Mouse (Mus musculus) forebrain, embryonic 14.5 days (tissue): ENCODE measurements around the gene Nrxn1. TPM values are rescaled to one million over a fixed set of nuclear protein-coding genes. Genes with fewer than 3 reads are reported as not detected.

Experiments used
- ATAC-seq: fragments of 200-750 bp; cut with Nextera tagmentation; 2 replicates; pipeline ENCODE4 v1.8.0; 2017; ENCODE audit warnings: mild to moderate bottlenecking, moderate library complexity
- DNase-seq: peaks from one replicate; pipeline ENCODE4 v3.0.0-alpha.2; 2015; ENCODE audit warnings: low spot score
- H3K27ac ChIP-seq: fragments of 300-500 bp; sonication (generic); 2 replicates; pipeline ENCODE4 v1.5.1; 2014; ENCODE audit warnings: low read depth, mild to moderate bottlenecking, control low read depth, low read length, moderate library complexity
- H3K27me3 ChIP-seq: fragments of 300-500 bp; sonication (generic); replicated peaks from 2 replicates; pipeline ENCODE4 v1.6.1; 2014; ENCODE audit warnings: low read length, control low read depth, mixed read lengths; ENCODE audit not compliant: control insufficient read depth, insufficient read depth
- H3K36me3 ChIP-seq: fragments of 300-500 bp; sonication (generic); 2 replicates; pipeline ENCODE4 v1.6.1; 2014; ENCODE audit warnings: low read length, control low read depth; ENCODE audit not compliant: control insufficient read depth, insufficient read depth
- H3K4me1 ChIP-seq: fragments of 300-500 bp; sonication (generic); 2 replicates; pipeline ENCODE4 v1.6.1; 2014; ENCODE audit warnings: antibody characterized with exemption, low read length, control low read depth; ENCODE audit not compliant: control insufficient read depth, insufficient read depth
- H3K4me2 ChIP-seq: fragments of 300-500 bp; sonication (generic); 2 replicates; pipeline ENCODE4 v1.6.1; 2014; ENCODE audit warnings: mild to moderate bottlenecking, control low read depth, low read length
- H3K4me3 ChIP-seq: fragments of 300-500 bp; sonication (generic); 2 replicates; pipeline ENCODE4 v1.5.1; 2014; ENCODE audit warnings: low read depth, low read length, control low read depth
- H3K9ac ChIP-seq: fragments of 300-500 bp; sonication (generic); 2 replicates; pipeline ENCODE4 v1.6.1; 2014; ENCODE audit warnings: mild to moderate bottlenecking, low read length, control low read depth, moderate library complexity
- H3K9me3 ChIP-seq: fragments of 300-500 bp; sonication (generic); replicated peaks from 2 replicates; pipeline ENCODE4 v1.6.1; 2016; ENCODE audit warnings: low read length, control low read depth, mixed read lengths; ENCODE audit not compliant: control insufficient read depth
- WGBS: fragments of 180-500 bp; shearing (Covaris S2); extraction: QIAGEN DNeasy Blood & Tissue Kit; methylation state at CpG from one replicate; pipeline ENCODE4 v1.1.7; 2014; 5-methylcytosine and 5-hydroxymethylcytosine counted together
- polyA plus RNA-seq: library from polyadenylated mRNA; unstranded; fragments of >200 nt; fragmentation: Nextera tagmentation; extraction: Ambion mirVana; gene quantifications from 2 replicates; pipeline ENCODE4 v1.2.1, GENCODE M21; 2014

Gene Nrxn1
- polyA plus RNA-seq, 1 experiment from 2014 or later = 69.8 TPM

GRCm38 (mm10) chr17:90999667-91000154, 93.2 kb downstream of the Nrxn1 start:
- Histone ChIP-seq H3K9me3 (no peaks in the 10 kb centered on the region), H3K27me3 (no peaks in the 10 kb centered on the region), H3K4me3 (no peak overlapping the region), H3K36me3 (no peaks in the 10 kb centered on the region), H3K4me1 (peaks cover 7% of the 10 kb centered on the region), H3K9ac (no peak overlapping the region), H3K27ac (no peak overlapping the region), H3K4me2 (no peak overlapping the region)
- DNase-seq (peak; percentile 6), ATAC-seq (0 out of 2 replicates have a peak, but pooled peaks have one; percentile 42)
- WGBS = 51% methylated on average over 4 of the region's 4 CpGs

- no peak overlapping the region for H3K27ac ChIP-seq
- DNase-seq (no peak), ATAC-seq (no peak)
- no peaks in the 10 kb centered on the region for H3K9me3 ChIP-seq
- WGBS = 67% methylated on average over 1 of the region's 1 CpGs
- no peak overlapping the region for H3K9ac ChIP-seq
- no peak overlapping the region for H3K4me3 ChIP-seq
- H3K27me3 ChIP-seq = no peaks in the 10 kb centered on the region
- H3K4me1 ChIP-seq = peaks cover 7% of the 10 kb centered on the region
- no peaks in the 10 kb centered on the region for H3K36me3 ChIP-seq
- H3K4me2 ChIP-seq = no peak overlapping the region
These were observed 95.2 kb downstream of the Nrxn1 start for GRCm38 (mm10) chr17:90997714-90998113.

GRCm38 (mm10) chr17:90995436-90995835, 97.4 kb downstream of the Nrxn1 start:
- H3K4me1 ChIP-seq = peaks cover 7% of the 10 kb centered on the region
- 0% methylated on average over 1 of the region's 1 CpGs for WGBS
- no peak overlapping the region for H3K4me3 ChIP-seq
- H3K9me3 ChIP-seq = no peaks in the 10 kb centered on the region
- no peak overlapping the region for H3K4me2 ChIP-seq
- H3K36me3 ChIP-seq = no peaks in the 10 kb centered on the region
- DNase-seq (peak; percentile 18), ATAC-seq (no peak)
- H3K9ac ChIP-seq = no peak overlapping the region
- no peaks in the 10 kb centered on the region for H3K27me3 ChIP-seq
- H3K27ac ChIP-seq = no peak overlapping the region

- no peak overlapping the region for H3K27ac ChIP-seq
- ATAC-seq (no peak), DNase-seq (no peak)
- no peak overlapping the region for H3K4me3 ChIP-seq
- no peaks in the 10 kb centered on the region for H3K36me3 ChIP-seq
- H3K4me2 ChIP-seq = no peak overlapping the region
- WGBS = 71% methylated on average over 1 of the region's 1 CpGs
- no peaks in the 10 kb centered on the region for H3K9me3 ChIP-seq
- H3K4me1 ChIP-seq = peaks cover 5% of the 10 kb centered on the region
- H3K9ac ChIP-seq = no peak overlapping the region
- no peaks in the 10 kb centered on the region for H3K27me3 ChIP-seq
These were observed 98.6 kb downstream of the Nrxn1 start for GRCm38 (mm10) chr17:90994247-90994646.

GRCm38 (mm10) chr17:90990747-90991146, 102.1 kb downstream of the Nrxn1 start:
- H3K27me3 ChIP-seq = no peaks in the 10 kb centered on the region
- ATAC-seq (no peak), DNase-seq (no peak)
- WGBS = 83% methylated on average over 2 of the region's 2 CpGs
- no peaks in the 10 kb centered on the region for H3K9me3 ChIP-seq
- H3K4me1 ChIP-seq = peaks cover 5% of the 10 kb centered on the region
- H3K36me3 ChIP-seq = no peaks in the 10 kb centered on the region
- H3K4me2 ChIP-seq = no peak overlapping the region
- no peak overlapping the region for H3K4me3 ChIP-seq
- no peak overlapping the region for H3K27ac ChIP-seq
- H3K9ac ChIP-seq = no peak overlapping the region

GRCm38 (mm10) chr17:90962904-90963531, 129.9 kb downstream of the Nrxn1 start:
- 67% methylated on average over 4 of the region's 4 CpGs for WGBS
- no peak overlapping the region for H3K4me2 ChIP-seq
- H3K27ac ChIP-seq = no peak overlapping the region
- no peaks in the 10 kb centered on the region for H3K27me3 ChIP-seq
- ATAC-seq (peak; percentile 63; the same call in 1 of the 2 replicates), DNase-seq (peak; percentile 36)
- no peaks in the 10 kb centered on the region for H3K9me3 ChIP-seq
- no peak overlapping the region for H3K4me3 ChIP-seq
- H3K36me3 ChIP-seq = no peaks in the 10 kb centered on the region
- no peak overlapping the region for H3K9ac ChIP-seq
- H3K4me1 ChIP-seq = no peaks in the 10 kb centered on the region

GRCm38 (mm10) chr17:90955221-90955620, 137.7 kb downstream of the Nrxn1 start:
- ATAC-seq (no peak), DNase-seq (no peak)
- no peaks in the 10 kb centered on the region for H3K27me3 ChIP-seq
- no peak overlapping the region for H3K4me3 ChIP-seq
- H3K4me2 ChIP-seq = no peak overlapping the region
- H3K36me3 ChIP-seq = no peaks in the 10 kb centered on the region
- H3K27ac ChIP-seq = no peak overlapping the region
- H3K9me3 ChIP-seq = no peaks in the 10 kb centered on the region
- H3K9ac ChIP-seq = no peak overlapping the region
- no peaks in the 10 kb centered on the region for H3K4me1 ChIP-seq
- WGBS = 70% methylated on average over 2 of the region's 2 CpGs

GRCm38 (mm10) chr17:90934929-90935328, 157.9 kb downstream of the Nrxn1 start:
- Histone ChIP-seq H3K9ac (no peak overlapping the region), H3K9me3 (no peaks in the 10 kb centered on the region), H3K4me1 (no peaks in the 10 kb centered on the region), H3K27ac (no peak overlapping the region), H3K27me3 (no peaks in the 10 kb centered on the region), H3K4me2 (no peak overlapping the region), H3K36me3 (no peaks in the 10 kb centered on the region), H3K4me3 (no peak overlapping the region)
- no peak for DNase-seq
- 83% methylated on average over 2 of the region's 2 CpGs for WGBS
- no peak for ATAC-seq

- no peak overlapping the region for H3K4me3 ChIP-seq
- DNase-seq = no peak
- H3K9ac ChIP-seq = no peak overlapping the region
- no peaks in the 10 kb centered on the region for H3K36me3 ChIP-seq
- no peaks in the 10 kb centered on the region for H3K27me3 ChIP-seq
- no peak overlapping the region for H3K27ac ChIP-seq
- ATAC-seq = no peak
- H3K4me1 ChIP-seq = no peaks in the 10 kb centered on the region
- no peaks in the 10 kb centered on the region for H3K9me3 ChIP-seq
- WGBS = 67% methylated on average over 2 of the region's 2 CpGs
- no peak overlapping the region for H3K4me2 ChIP-seq
These were observed 179.6 kb downstream of the Nrxn1 start for GRCm38 (mm10) chr17:90913320-90913719.
